Mouse (Mus musculus) limb, embryonic 15.5 days (tissue): ENCODE results near the gene Ndufa10. TPM values are rescaled to one million over a fixed set of nuclear protein-coding genes. Genes with fewer than 3 reads are reported as not detected.
A peak's percentile ranks its signal among the peaks of the same experiment; 100 is the strongest.

Source experiments
- ATAC-seq: fragments of 200-750 bp; cut with Nextera tagmentation; 2 replicates; pipeline ENCODE4 v1.8.0; 2017; ENCODE audit warnings: low read depth, moderate TSS enrichment; ENCODE audit not compliant: insufficient number of reproducible peaks, low FRiP score, low TSS enrichment
- H3K27ac ChIP-seq: fragments of 300-500 bp; sonication (generic); 2 replicates; pipeline ENCODE4 v1.5.1; 2015; ENCODE audit warnings: moderate library complexity, mild to moderate bottlenecking, inconsistent platforms
- H3K27me3 ChIP-seq: fragments of 300-500 bp; sonication (generic); 2 replicates; pipeline ENCODE4 v1.6.1; 2015; ENCODE audit warnings: inconsistent platforms
- H3K36me3 ChIP-seq: fragments of 300-500 bp; sonication (generic); 2 replicates; pipeline ENCODE4 v1.6.1; 2015; ENCODE audit warnings: inconsistent platforms
- H3K4me1 ChIP-seq: fragments of 300-500 bp; sonication (generic); 2 replicates; pipeline ENCODE4 v1.6.1; 2015; ENCODE audit warnings: inconsistent platforms
- H3K4me2 ChIP-seq: fragments of 300-500 bp; sonication (generic); 2 replicates; pipeline ENCODE4 v1.6.1; 2015; ENCODE audit warnings: mild to moderate bottlenecking, inconsistent platforms
- H3K4me3 ChIP-seq: fragments of 300-500 bp; sonication (generic); 2 replicates; pipeline ENCODE4 v1.5.1; 2015; ENCODE audit warnings: mild to moderate bottlenecking, inconsistent platforms
- H3K9ac ChIP-seq: fragments of 300-500 bp; sonication (generic); 2 replicates; pipeline ENCODE4 v1.6.1; 2015; ENCODE audit warnings: inconsistent platforms
- H3K9me3 ChIP-seq: fragments of 300-500 bp; sonication (generic); 2 replicates; pipeline ENCODE4 v1.6.1; 2016; ENCODE audit warnings: inconsistent platforms
- WGBS: fragments of 180-500 bp; shearing (Covaris S2); methylation state at CpG from one replicate; pipeline ENCODE4 v1.1.7; 2015; 5-methylcytosine and 5-hydroxymethylcytosine counted together
- microRNA-seq: library from miRNA; unstranded; fragments of <30 nt; microRNA quantifications from one replicate; pipeline ENCODE4, GENCODE M21; 2016
- polyA plus RNA-seq: library from polyadenylated mRNA; unstranded; fragments of >200 nt; fragmentation: Nextera tagmentation; extraction: Ambion mirVana; gene quantifications from 2 replicates; pipeline ENCODE4 v1.2.1, GENCODE M21; 2015

Gene Ndufa10
- polyA plus RNA-seq, 1 experiment from 2014 or later, result 259 TPM

GRCm38 (mm10) chr1:92424714-92425113 is 48.9 kb downstream of the Ndufa10 start:
- no peaks in the 10 kb centered on the region for H3K4me1 ChIP-seq
- no peak for ATAC-seq
- H3K9ac ChIP-seq, result no peak overlapping the region
- no peaks in the 10 kb centered on the region for H3K36me3 ChIP-seq
- H3K4me2 ChIP-seq, result no peak overlapping the region
- no peak overlapping the region for H3K27ac ChIP-seq
- no peaks in the 10 kb centered on the region; the same call in 1 of the 2 replicates for H3K9me3 ChIP-seq
- no peaks in the 10 kb centered on the region for H3K27me3 ChIP-seq
- H3K4me3 ChIP-seq, result no peak overlapping the region
- 57% methylated on average over 7 of the region's 7 CpGs for WGBS

GRCm38 (mm10) chr1:92405131-92405530 is 68.5 kb downstream of the Ndufa10 start:
- WGBS, result 66% methylated on average over 5 of the region's 5 CpGs
- Histone ChIP-seq H3K36me3 (no peaks in the 10 kb centered on the region), H3K4me3 (no peak overlapping the region), H3K27ac (no peak overlapping the region), H3K4me2 (no peak overlapping the region), H3K27me3 (no peaks in the 10 kb centered on the region; the same call in 1 of the 2 replicates), H3K9me3 (no peaks in the 10 kb centered on the region), H3K4me1 (no peaks in the 10 kb centered on the region; the same call in 1 of the 2 replicates), H3K9ac (no peak overlapping the region)
- peak; percentile 60 for ATAC-seq

- Histone ChIP-seq H3K4me1 (peaks cover 6% of the 10 kb centered on the region), H3K27me3 (no peaks in the 10 kb centered on the region; the same call in 1 of the 2 replicates), H3K4me3 (no peak overlapping the region), H3K36me3 (no peaks in the 10 kb centered on the region), H3K27ac (no peak overlapping the region), H3K9me3 (no peaks in the 10 kb centered on the region), H3K4me2 (no peak overlapping the region), H3K9ac (no peak overlapping the region)
- WGBS, result 94% methylated on average over 2 of the region's 2 CpGs
- no peak for ATAC-seq
Observed at GRCm38 (mm10) chr1:92400556-92400955, 73.1 kb downstream of the Ndufa10 start.

GRCm38 (mm10) chr1:92398601-92399000 is 75.1 kb downstream of the Ndufa10 start:
- Histone ChIP-seq H3K4me2 (no peak overlapping the region), H3K9ac (no peak overlapping the region), H3K27me3 (no peaks in the 10 kb centered on the region; the same call in 1 of the 2 replicates), H3K36me3 (no peaks in the 10 kb centered on the region), H3K9me3 (no peaks in the 10 kb centered on the region), H3K4me1 (peaks cover 8% of the 10 kb centered on the region), H3K4me3 (no peak overlapping the region), H3K27ac (no peak overlapping the region)
- 22% methylated on average over 7 of the region's 7 CpGs for WGBS
- no peak for ATAC-seq

GRCm38 (mm10) chr1:92397511-92398051 is 76.1 kb downstream of the Ndufa10 start:
- H3K9me3 ChIP-seq, result no peaks in the 10 kb centered on the region
- no peak overlapping the region for H3K4me3 ChIP-seq
- WGBS, result 13% methylated on average over 12 of the region's 12 CpGs
- H3K27ac ChIP-seq, result no peak overlapping the region
- no peaks in the 10 kb centered on the region; the same call in 1 of the 2 replicates for H3K27me3 ChIP-seq
- H3K4me2 ChIP-seq, result no peak overlapping the region
- H3K36me3 ChIP-seq, result no peaks in the 10 kb centered on the region
- H3K9ac ChIP-seq, result no peak overlapping the region
- ATAC-seq, result no peak
- H3K4me1 ChIP-seq, result peaks cover 8% of the 10 kb centered on the region

GRCm38 (mm10) chr1:92394279-92394678 is 79.4 kb downstream of the Ndufa10 start:
- Histone ChIP-seq H3K27ac (no peak overlapping the region), H3K9me3 (no peaks in the 10 kb centered on the region), H3K4me3 (no peak overlapping the region), H3K27me3 (no peaks in the 10 kb centered on the region; the same call in 1 of the 2 replicates), H3K36me3 (no peaks in the 10 kb centered on the region), H3K4me1 (peaks cover 8% of the 10 kb centered on the region), H3K9ac (no peak overlapping the region), H3K4me2 (no peak overlapping the region)
- ATAC-seq, result no peak
- 71% methylated on average over 3 of the region's 3 CpGs for WGBS

- Histone ChIP-seq H3K27me3 (no peaks in the 10 kb centered on the region; the same call in 1 of the 2 replicates), H3K4me3 (no peak overlapping the region), H3K4me1 (peaks cover 10% of the 10 kb centered on the region), H3K27ac (no peak overlapping the region), H3K9ac (no peak overlapping the region), H3K4me2 (no peak overlapping the region), H3K36me3 (no peaks in the 10 kb centered on the region), H3K9me3 (no peaks in the 10 kb centered on the region)
- ATAC-seq, result no peak
- WGBS, result 85% methylated on average over 6 of the region's 6 CpGs
Observed at GRCm38 (mm10) chr1:92393166-92393565, 80.5 kb downstream of the Ndufa10 start.

Small RNA genes lying within 50 kb of the gene (microRNA-seq; reads per million reads assigned to microRNA genes)
- gene Mir6900, result 1.6 reads per million

Other genes starting within 250 kb of the Ndufa10 start
- gene Olfr1416, start 11.3 kb upstream of the Ndufa10 start, polyA plus RNA-seq, result not detected in 2 replicates
- gene Olfr1415, start 22.2 kb upstream of the Ndufa10 start, polyA plus RNA-seq, result not detected in 2 replicates
- not detected in 2 replicates for gene Olfr1414, start 44.8 kb upstream of the Ndufa10 start, polyA plus RNA-seq
- gene Olfr1413, start 97.5 kb upstream of the Ndufa10 start, polyA plus RNA-seq, result not detected in 2 replicates
- not detected in 2 replicates for gene Olfr1412, start 111.9 kb upstream of the Ndufa10 start, polyA plus RNA-seq
- not detected in 2 replicates for gene Olfr1411, start 120.6 kb upstream of the Ndufa10 start, polyA plus RNA-seq
- not detected in 2 replicates for gene Olfr1410, start 131.9 kb upstream of the Ndufa10 start, polyA plus RNA-seq
- gene Olfr12, start 143.9 kb upstream of the Ndufa10 start, polyA plus RNA-seq, result not detected in 2 replicates
- gene Cops9, start 168.1 kb upstream of the Ndufa10 start, polyA plus RNA-seq, result 335 and 393 TPM in 2 replicates
- 0.12 TPM in 1 of 2 replicates, not detected in the other for gene Otos, start 175.0 kb upstream of the Ndufa10 start, polyA plus RNA-seq